18 mouse cellular contexts compared by ENCODE assay signal in genomic region chr3:61016733-61017132, GRCm38 (mm10).
"Had no signal": no experiment of that assay in that cellular context is flagged by ENCODE, and none has a peak within 500 bp of the region (broad histone marks: within the 10 kb centered on the region; RNA-seq: fewer than 3 reads in every experiment).

No protein-coding gene starts in this region.

- H3K4me3 ChIP-seq: midbrain, embryonic 10.5 days; midbrain, embryonic 12.5 days; myocyte; neural tube, embryonic 13.5 days; neural tube, embryonic 15.5 days; stomach, embryonic 15.5 days had no signal

- ATAC-seq: midbrain, embryonic 16.5 days had no signal

- H3K4me2 ChIP-seq: lung, embryonic 14.5 days; midbrain, embryonic 12.5 days; neural tube, embryonic 13.5 days; neural tube, embryonic 15.5 days; stomach, embryonic 15.5 days had no signal

- H3K9ac ChIP-seq: lung, embryonic 14.5 days; midbrain, embryonic 12.5 days; neural tube, embryonic 13.5 days; neural tube, embryonic 15.5 days; stomach, embryonic 15.5 days had no signal

- H3K9me3 ChIP-seq: midbrain, embryonic 10.5 days; midbrain, embryonic 12.5 days; neural tube, embryonic 13.5 days; neural tube, embryonic 15.5 days; stomach, embryonic 15.5 days had no signal

- H3K27me3 ChIP-seq: midbrain, embryonic 12.5 days; neural tube, embryonic 13.5 days; neural tube, embryonic 15.5 days; stomach, embryonic 15.5 days had no signal

- H3K27ac ChIP-seq: midbrain, embryonic 10.5 days; midbrain, embryonic 12.5 days; neural tube, embryonic 13.5 days; neural tube, embryonic 15.5 days; stomach, embryonic 15.5 days; stomach, postnatal 0 days had no signal

- H3K4me1 ChIP-seq: midbrain, embryonic 10.5 days; midbrain, embryonic 12.5 days; neural tube, embryonic 13.5 days; neural tube, embryonic 15.5 days; stomach, embryonic 15.5 days had no signal

- DNase-seq: lung, adult 18-20 months; lung, embryonic 14.5 days; lung, postnatal 10 days; lung, postnatal 4 days; midbrain, embryonic 14.5 days; retina, postnatal 1 day; right cerebral cortex, adult 18-20 months; right cerebral cortex, postnatal 25 days; thymus, adult 2 months; thymus, postnatal 25 days had no signal

- H3K36me3 ChIP-seq: midbrain, embryonic 10.5 days; midbrain, embryonic 12.5 days; neural tube, embryonic 13.5 days; neural tube, embryonic 15.5 days; stomach, embryonic 15.5 days had no signal
